Mouse (Mus musculus): Measurements from ENCODE around the gene Snai3. TPM values are rescaled to one million over a fixed set of nuclear protein-coding genes. Genes with fewer than 3 reads are reported as not detected.

The Snai3 gene
- polyA plus RNA-seq, 1 experiment, result 2.4 TPM

GRCm38 (mm10) chr8:122430646-122431045 is 29.9 kb downstream of the Snai3 start:
- DNase-seq (ENCODE audit: low read depth), result no peak

- DNase-seq (ENCODE audit: low read depth), result no peak
These were observed 30.4 kb downstream of the Snai3 start for GRCm38 (mm10) chr8:122430058-122430636.

GRCm38 (mm10) chr8:122428163-122428562 is 32.4 kb downstream of the Snai3 start:
- DNase-seq (ENCODE audit: low read depth), result no peak

- no peak for DNase-seq (ENCODE audit: low read depth)
These were observed 32.9 kb downstream of the Snai3 start for GRCm38 (mm10) chr8:122427607-122428006.

- no peak for DNase-seq (ENCODE audit: low read depth)
These were observed 34.4 kb downstream of the Snai3 start for GRCm38 (mm10) chr8:122426145-122426544.

- no peak for DNase-seq (ENCODE audit: low read depth)
These were observed 36.9 kb downstream of the Snai3 start for GRCm38 (mm10) chr8:122423659-122424058.

GRCm38 (mm10) chr8:122423217-122423616 is 37.3 kb downstream of the Snai3 start:
- no peak for DNase-seq (ENCODE audit: low read depth)

- DNase-seq (ENCODE audit: low read depth), result no peak
These were observed 39.0 kb downstream of the Snai3 start, which contains the start of gene Il17c for GRCm38 (mm10) chr8:122421376-122422070. Gene Il17c (plus strand): TSS chr8:122422020.

GRCm38 (mm10) chr8:122419881-122420555 is 40.5 kb downstream of the Snai3 start:
- DNase-seq (ENCODE audit: low read depth), result no peak

GRCm38 (mm10) chr8:122415554-122415953 is 45.0 kb downstream of the Snai3 start:
- no peak for DNase-seq (ENCODE audit: low read depth)

GRCm38 (mm10) chr8:122414311-122414710 is 46.2 kb downstream of the Snai3 start:
- DNase-seq (ENCODE audit: low read depth), result no peak

GRCm38 (mm10) chr8:122407678-122408077 is 52.9 kb downstream of the Snai3 start:
- no peak for DNase-seq (ENCODE audit: low read depth)

- no peak for DNase-seq (ENCODE audit: low read depth)
These were observed 55.3 kb downstream of the Snai3 start for GRCm38 (mm10) chr8:122405146-122405805.

Other genes with a start within 250 kb of the Snai3 start
- 23.3 and 27.8 TPM in 2 replicates for gene Zfpm1, start 178.6 kb downstream of the Snai3 start, polyA plus RNA-seq (2012; rRNA removed)
- gene Trhr2, start 100.0 kb downstream of the Snai3 start, polyA plus RNA-seq (2012; rRNA removed), result not detected in 2 replicates
- 18.9 and 22.1 TPM in 2 replicates for gene Zc3h18, start 84.1 kb downstream of the Snai3 start, polyA plus RNA-seq (2012; rRNA removed)
- 0.33 and 0.34 TPM in 2 replicates for gene Il17c, start 38.7 kb downstream of the Snai3 start, polyA plus RNA-seq (2012; rRNA removed)
- 72.6 and 73.9 TPM in 2 replicates for gene Cyba, start 27.8 kb downstream of the Snai3 start, polyA plus RNA-seq (2012; rRNA removed)
- gene Mvd, start 17.3 kb downstream of the Snai3 start, polyA plus RNA-seq (2012; rRNA removed), result 31.6 and 42.7 TPM in 2 replicates
- 66.8 and 72.7 TPM in 2 replicates for gene Rnf166, start 15.3 kb upstream of the Snai3 start, polyA plus RNA-seq (2012; rRNA removed)
- gene Ctu2, start 15.4 kb upstream of the Snai3 start, polyA plus RNA-seq (2012; rRNA removed), result 16.1 and 21.8 TPM in 2 replicates
- 161 and 162 TPM in 2 replicates for gene Piezo1, start 90.6 kb upstream of the Snai3 start, polyA plus RNA-seq (2012; rRNA removed)
- 4.6 and 5.6 TPM in 2 replicates for gene Cdt1, start 107.3 kb upstream of the Snai3 start, polyA plus RNA-seq (2012; rRNA removed)
- 34.5 and 42.2 TPM in 2 replicates for gene Aprt, start 116.2 kb upstream of the Snai3 start, polyA plus RNA-seq (2012; rRNA removed)
- gene Galns, start 150.7 kb upstream of the Snai3 start, polyA plus RNA-seq (2012; rRNA removed), result 21.4 and 23.8 TPM in 2 replicates
- 109 and 121 TPM in 2 replicates for gene Trappc2l, start 150.9 kb upstream of the Snai3 start, polyA plus RNA-seq (2012; rRNA removed)
- gene Pabpn1l, start 162.0 kb upstream of the Snai3 start, polyA plus RNA-seq (2012; rRNA removed), result not detected in 2 replicates
- 3.9 and 6.1 TPM in 2 replicates for gene Cbfa2t3, start 238.4 kb upstream of the Snai3 start, polyA plus RNA-seq (2012; rRNA removed)